Mouse (Mus musculus) testis, postnatal 14 days (tissue): Measurements from ENCODE around the gene Htr2b.

Source experiments
- DNase-seq: peaks from one replicate; pipeline ENCODE4 v3.0.0; 2021; ENCODE audit warnings: low spot score

Gene Htr2b

DNA sequence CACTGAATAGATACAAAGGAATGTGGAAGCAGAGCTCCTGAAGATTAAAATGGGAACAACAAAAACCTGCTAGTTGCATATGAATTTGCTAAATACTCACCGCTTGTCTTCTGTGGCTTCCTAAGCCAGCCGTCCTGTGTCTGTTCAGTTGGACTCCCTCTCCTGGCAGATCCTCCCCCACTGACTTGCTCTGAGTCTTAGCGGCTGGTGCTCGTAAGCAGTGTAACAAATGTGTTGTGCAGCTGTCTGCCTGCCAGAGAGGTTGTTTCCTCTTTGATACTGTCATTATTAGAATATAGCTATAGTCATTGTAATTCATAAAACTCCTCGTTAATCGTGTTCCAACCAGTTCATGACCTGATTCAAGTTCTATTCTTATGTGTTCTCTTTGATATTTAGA lies at the start of gene Htr2b:
Gene Htr2b (minus strand): TSS at position 192 of the 400 bp plus-strand sequence.
- peak; percentile 59 for DNase-seq

DNA sequence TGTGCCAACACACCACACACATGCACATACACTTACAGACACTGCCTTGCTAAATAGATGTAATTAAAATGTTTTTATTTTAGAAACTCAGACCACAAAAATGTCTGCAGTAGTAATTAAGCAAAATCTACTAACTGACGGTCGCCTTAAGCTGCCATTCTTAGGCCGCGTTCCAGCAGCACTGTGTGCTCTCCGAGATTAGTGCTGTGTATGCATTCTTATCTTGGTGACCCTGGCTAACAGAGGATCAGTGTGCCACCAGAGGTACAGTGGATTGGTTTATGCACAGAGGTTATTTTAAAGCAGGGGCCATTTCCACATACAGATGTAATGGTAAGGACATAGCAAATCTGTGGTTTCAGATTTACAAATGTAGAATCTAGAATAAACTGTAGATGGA lies 49.3 kb upstream of the Htr2b start:
- no peak for DNase-seq

DNA sequence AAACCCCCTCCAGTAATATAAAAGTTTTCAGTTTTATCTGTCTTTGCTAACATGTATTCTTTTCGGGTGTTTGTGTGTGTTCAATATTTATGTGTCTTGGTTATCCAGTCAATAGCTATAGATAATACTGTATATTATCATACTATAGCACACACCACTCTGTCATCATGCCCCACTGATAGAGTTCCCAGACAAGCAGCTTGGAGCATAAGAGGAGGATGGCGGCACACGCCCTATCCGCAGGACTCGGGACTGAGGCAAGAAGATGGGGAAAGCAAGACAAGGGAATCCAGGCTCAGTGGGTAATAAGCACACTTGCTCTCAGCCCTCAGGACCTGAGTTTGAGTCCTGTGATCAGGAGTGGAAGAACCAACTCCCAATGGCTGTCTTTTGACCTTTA lies 48.7 kb upstream of the Htr2b start:
- DNase-seq = no peak

- no peak for DNase-seq
Measured at GRCm38 (mm10) chr1:86160059-86160458, 48.3 kb upstream of the Htr2b start.

GRCm38 (mm10) chr1:86156595-86156994 lies 44.8 kb upstream of the Htr2b start:
- no peak for DNase-seq

DNA sequence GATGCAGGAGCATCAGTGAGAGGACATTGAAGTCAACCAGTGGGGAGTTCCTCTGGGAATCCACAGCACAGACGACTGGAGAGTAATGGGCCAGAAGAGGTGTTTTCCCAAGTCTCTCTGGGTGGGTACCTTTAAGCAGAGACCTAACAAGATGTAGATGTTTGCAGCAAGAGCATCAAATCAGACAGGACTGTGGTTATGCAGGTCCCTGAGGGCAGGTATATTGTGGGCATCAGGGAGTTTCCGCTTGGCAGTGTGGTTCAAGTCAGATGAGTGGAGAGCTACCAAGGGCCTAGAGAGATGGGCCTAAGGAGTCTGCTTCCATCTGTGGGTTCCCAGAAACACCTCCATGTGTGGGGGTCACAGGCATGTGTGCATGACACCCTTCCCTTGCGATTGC lies 44.3 kb upstream of the Htr2b start:
- DNase-seq = no peak

DNA sequence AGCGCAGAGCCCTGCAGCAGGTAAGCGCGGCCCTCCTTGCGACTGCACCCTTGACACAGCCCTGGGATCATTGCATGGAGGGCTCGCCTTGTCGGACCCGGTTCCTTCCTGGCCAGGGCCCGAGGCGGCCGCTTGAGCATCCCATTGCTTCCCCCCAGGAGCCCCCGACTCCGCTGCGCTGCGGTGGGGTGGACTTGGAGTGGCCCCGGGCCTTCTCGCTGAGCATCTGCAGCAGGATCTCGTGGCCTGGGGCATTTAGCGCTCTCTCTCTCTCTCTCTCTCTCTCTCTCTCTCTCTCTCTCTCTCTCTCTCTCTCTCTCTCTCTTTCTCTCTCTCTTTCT lies 43.0 kb upstream of the Htr2b start:
- DNase-seq = no peak

GRCm38 (mm10) chr1:86154133-86154823 lies 42.5 kb upstream of the Htr2b start, which contains the start of gene Armc9:
Armc9 (plus strand) TSS chr1:86154780.
- DNase-seq = peak; percentile 96

- no peak for DNase-seq
Measured at GRCm38 (mm10) chr1:86152618-86153017, 40.8 kb upstream of the Htr2b start.

DNA sequence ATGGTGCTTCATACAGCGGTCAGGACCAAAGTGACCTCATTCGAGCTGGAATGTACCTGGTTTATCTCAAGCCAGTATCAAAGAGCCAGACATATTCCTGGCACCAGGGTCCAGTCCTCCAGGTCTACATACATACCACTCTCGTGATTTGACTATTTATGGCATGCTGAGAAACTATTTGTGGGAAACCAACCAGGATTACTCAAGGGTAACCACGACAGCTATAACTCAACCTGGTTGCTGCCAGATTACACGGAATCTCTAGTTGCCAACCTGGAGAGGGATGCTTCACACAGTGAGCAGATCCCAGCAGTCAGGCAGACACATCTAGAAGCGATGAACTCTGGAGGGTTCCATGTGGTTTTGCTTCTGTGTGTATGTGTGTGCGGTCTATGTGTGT lies 39.6 kb upstream of the Htr2b start:
- no peak for DNase-seq

DNA sequence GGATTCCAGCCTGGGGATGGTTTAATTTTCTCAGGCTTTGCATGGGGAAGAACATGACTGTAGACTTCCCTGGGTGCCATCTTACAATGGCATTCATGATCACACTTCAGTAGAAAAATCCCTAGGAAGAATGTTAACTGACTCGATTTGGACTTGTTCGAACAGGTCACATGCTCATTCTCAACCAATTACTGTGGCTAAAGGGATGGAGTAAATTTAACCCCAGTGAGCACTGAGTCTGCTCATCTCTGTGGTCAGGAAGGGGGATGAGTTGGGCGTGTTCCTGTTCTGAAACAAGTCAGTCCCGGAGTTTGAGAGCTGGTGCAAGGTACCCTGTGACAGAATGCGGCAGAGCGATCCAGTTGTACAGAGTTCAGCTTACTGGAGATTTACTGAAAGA lies 39.2 kb upstream of the Htr2b start:
- no peak for DNase-seq

DNA sequence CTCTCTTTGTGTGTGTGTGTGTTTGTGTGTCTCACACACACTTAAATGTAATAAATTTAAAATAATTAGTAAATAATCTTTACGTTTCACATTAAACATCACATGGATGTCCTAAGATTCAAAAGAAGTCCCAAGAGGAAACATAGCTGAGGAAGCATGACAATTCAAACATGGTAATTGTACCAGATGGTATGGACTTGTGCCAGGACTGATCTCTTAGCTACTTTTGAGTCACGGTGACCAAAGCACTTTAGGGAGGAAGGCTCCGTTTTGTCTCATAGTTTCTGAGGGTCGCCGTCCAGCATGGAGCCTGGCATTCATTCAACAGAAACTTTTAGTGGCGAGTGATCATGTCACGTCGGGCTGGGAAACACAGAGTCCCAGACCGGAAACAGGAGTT lies 36.4 kb upstream of the Htr2b start:
- no peak for DNase-seq

DNA sequence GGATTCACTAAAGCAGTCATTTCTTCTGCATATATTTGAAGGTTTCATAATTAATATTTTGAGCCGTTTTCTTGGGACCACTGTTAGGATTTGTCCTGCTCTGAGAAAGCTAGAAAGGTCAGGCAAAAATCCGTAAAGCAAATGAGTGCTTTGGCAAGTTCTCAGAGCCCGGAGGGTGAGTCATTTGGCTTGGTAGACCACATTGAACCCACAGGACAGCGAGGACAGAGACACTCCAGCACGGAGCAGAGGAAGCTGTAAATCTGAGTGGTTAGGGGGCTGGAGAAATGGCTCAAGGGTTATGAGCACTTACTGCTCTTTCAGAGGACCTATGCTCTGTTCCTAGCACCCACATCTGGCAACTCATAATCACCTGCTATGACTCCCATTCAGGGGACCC lies 35.8 kb upstream of the Htr2b start:
- no peak for DNase-seq

DNA sequence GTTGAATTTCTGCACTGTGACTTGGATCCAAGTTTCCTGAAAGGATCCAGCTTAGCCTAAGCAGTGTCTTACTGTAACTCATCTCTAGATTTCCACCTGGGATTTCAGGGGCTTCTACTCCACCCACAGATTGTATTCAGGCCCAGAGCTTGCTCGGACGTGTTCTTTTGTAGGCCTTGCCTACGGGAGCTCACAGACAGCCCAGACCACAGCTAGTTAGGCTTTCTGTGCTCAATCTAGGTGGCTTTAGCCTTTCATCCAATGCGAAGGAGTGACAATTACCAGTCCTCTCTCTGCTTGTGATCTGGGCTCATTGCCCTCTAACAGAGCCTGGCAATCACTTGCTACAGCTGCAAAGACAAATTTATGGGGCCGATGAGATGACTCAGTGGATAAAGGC lies 34.5 kb upstream of the Htr2b start:
- no peak for DNase-seq

DNA sequence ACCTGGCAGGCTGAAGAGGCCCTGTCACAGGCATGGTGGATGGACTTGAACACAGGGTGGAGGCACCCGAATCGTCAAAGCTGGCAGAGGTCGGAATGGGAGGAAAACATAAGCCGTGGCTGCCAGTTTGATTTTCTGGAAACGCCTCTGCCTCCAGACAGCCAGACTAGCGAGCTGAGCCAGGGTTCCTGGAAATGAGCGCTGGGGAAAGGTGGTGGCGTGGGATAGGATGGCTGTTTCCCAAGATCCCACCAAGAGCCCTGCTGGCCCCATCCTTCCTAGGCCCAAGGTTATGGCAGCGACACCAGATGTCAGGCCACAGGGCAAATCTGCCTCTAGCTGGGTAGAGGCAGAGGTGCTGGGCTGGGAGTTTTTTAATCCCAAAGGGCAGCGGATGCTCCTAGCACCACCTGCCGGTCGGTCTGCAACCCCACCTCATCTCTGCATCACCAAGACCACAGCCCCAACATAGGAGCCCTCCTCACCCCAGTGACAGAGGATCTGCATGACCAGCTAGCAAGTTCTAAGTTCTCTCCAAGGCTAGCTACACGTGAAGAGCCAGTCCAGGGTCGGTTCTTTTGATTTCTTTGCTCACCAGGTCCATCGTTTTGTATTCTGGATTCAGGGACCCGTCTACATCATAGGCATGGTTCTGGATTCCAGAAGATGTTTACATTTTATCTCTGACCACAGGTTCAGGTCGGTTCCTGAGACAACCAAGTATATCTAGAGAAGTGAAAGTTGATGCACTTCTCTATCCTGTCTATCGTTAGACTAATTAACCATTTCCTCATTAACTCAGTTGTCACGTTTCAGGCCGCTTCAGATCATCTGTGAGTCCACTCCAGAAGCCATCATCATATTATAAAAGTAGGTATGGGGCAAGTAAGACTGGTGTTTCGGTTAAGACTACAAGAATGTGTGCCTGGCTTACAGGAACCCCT lies 32.5 kb upstream of the Htr2b start:
- no peak for DNase-seq

- DNase-seq = no peak
Measured at GRCm38 (mm10) chr1:86143165-86143564, 31.4 kb upstream of the Htr2b start.

GRCm38 (mm10) chr1:86141081-86141480 lies 29.3 kb upstream of the Htr2b start:
- DNase-seq = no peak

DNA sequence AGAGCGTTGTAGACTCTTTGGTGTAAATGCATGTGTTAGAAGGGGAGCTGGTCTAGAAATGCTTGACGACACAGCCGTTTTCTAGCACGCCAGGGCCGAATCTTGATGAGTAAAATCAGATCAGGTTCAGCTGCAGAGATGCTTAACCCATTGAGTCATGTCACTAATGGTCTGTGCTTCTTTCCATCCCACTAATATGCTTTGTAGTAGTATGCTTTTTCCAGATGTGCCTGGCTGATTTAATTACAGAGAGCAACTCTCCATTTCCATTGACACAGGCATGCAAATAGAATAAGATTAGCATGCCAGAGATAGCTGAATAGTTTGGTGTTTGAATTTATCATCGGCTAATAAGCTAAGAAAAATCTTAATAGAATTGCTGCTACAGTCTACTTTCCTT lies 23.5 kb upstream of the Htr2b start:
- no peak for DNase-seq

GRCm38 (mm10) chr1:86133337-86133736 lies 21.6 kb upstream of the Htr2b start, which contains the start of gene Gm21972:
Gm21972 (plus strand) TSS chr1:86133637.
- DNase-seq = no peak

DNA sequence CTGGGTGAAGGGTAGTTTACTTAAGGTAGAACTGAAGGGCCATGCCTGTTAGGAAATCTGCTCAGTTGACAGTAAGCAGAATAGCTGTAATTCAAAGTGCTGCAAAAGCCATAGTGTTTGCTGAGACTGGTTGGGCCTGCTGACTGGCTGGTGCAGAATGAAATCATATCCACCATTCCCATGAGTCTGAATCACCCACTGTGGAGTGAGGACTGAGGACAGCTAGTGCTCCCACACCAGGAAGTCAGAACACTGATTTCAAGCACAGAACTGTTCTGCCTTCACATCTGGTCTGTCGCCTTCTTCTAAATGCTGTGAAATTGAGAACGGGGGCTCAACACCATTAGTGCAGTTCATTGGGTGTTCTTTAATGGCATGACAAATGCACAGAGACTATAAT lies 14.3 kb upstream of the Htr2b start:
- no peak for DNase-seq

DNA sequence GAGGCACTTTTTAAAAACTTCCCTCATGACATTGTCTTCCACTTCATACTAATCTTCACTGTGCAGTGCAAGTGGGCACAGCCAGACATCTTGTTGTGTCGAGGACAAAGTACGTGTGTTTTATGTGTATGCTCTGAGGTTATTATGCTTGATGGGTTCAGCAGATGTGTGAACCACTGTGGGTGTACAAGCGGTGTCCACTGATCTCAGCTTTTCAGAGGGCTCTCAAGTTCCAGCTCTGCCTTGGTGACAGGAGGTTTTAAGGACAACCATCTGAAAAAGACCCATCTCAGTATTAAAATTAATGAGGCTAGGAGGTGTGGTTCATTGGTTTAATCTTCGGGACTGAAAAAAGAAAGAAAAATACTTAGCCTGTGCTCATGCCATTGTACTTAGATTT lies 7.8 kb upstream of the Htr2b start:
- no peak for DNase-seq

GRCm38 (mm10) chr1:86114141-86114540 lies 2.4 kb upstream of the Htr2b start:
- no peak for DNase-seq

- DNase-seq = no peak
Measured at GRCm38 (mm10) chr1:86105054-86105453, 6.7 kb downstream of the Htr2b start.
